Mouse (Mus musculus) bone marrow macrophage, adult 2 months (primary cell): ENCODE measurements around the gene Cdc42.

Source experiments
- CTCF ChIP-seq: IDR thresholded peaks from 2 replicates; pipeline ENCODE4 v1.5.1; 2012; ENCODE audit warnings: low read depth, mild to moderate bottlenecking, low read length, moderate library complexity
- POLR2A ChIP-seq: IDR thresholded peaks from 2 replicates; pipeline ENCODE4 v1.6.1; 2012; ENCODE audit warnings: mild to moderate bottlenecking, low read depth, low read length, borderline replicate concordance

- TF ChIP-seq CTCF (no peak), POLR2A (no peak)
Observed at GRCm38 (mm10) chr4:137276443-137277165, 80.9 kb downstream of the Cdc42 start.
